Mouse (Mus musculus) Patski (cell line): ENCODE measurements at regions not wholly inside any gene's neighbourhood (a gene's known extent, or its start where the extent isn't known, plus 50 kb on each side); places are given as distances from the start of the nearest gene placed in this dataset.

ENCODE experiments used
- ATAC-seq: fragments of 100-300 bp; one replicate; pipeline ENCODE4 v1.8.0; 2021
- CTCF ChIA-PET: fragments of 350-600 bp; sonication (Branson Sonifier 250); formaldehyde crosslinking; loops from one replicate; lab custom pipeline; 2022; ENCODE audit warnings: inconsistent platforms; lab: Charles Lee
- POLR2A ChIA-PET: fragments of 350-600 bp; sonication (Branson Sonifier 250); formaldehyde crosslinking; loops from one replicate; lab custom pipeline; 2022; ENCODE audit warnings: antibody characterized with exemption, inconsistent platforms; lab: Charles Lee
- DNase-seq: peaks from one replicate; pipeline ENCODE4 v3.0.0-alpha.2; 2011; ENCODE audit warnings: low read depth, low spot score
- H3K27me3 ChIP-seq: fragments of 371-371 bp; one replicate; pipeline ENCODE4 v1.5.1; 2021
- CTCF ChIP-seq: fragments of 100-300 bp; IDR thresholded peaks from one replicate; pipeline ENCODE4 v1.5.1; 2021
- in situ Hi-C: fragments of 300-500 bp; cut with MboI; formaldehyde crosslinking; loops from 3 replicates; pipeline ENCODE4 v1.11.1; 2018; ENCODE audit warnings: low pct_unique_long_range_greater_than_20kb, mixed read lengths

DNA sequence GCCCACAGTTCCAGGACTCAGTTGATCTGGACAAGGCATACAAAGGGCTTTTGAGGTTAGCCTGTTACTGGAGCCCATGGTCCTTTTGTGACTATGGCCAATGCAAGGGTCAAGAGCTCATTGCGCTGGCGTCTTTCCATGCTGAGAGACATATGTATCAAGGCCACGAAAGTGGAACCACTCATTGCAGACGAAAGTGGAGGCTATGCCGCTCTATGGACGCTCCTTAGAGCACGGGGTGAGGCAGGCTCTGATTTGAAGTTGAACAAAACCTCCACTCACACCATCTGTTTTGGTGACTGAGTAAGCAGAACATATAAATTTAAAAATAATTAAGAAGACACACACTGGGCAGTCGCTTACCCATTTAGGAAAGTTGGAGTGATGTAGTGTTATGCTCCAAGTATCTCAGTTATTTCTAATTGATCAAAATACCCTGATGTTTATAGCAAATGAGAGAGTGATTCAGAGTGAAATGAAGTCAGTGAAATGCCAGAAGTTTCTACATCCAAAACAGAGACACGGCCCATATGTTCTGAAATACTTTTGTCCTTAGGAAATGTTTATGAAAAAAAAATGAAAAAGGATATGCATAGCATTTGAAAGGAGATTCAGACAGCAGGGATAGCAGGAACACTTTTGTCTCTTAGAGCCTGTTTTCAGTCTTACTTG is 321.8 kb downstream of the Fgf9 start:
- no peak for ATAC-seq
- POLR2A ChIA-PET: no interaction called here
- TF ChIP-seq CTCF: no peak
- no peak for DNase-seq
- CTCF ChIA-PET: no interaction called here
- in situ Hi-C loops: no loop called here
- no peaks in the 10 kb centered on the region for H3K27me3 ChIP-seq

DNA sequence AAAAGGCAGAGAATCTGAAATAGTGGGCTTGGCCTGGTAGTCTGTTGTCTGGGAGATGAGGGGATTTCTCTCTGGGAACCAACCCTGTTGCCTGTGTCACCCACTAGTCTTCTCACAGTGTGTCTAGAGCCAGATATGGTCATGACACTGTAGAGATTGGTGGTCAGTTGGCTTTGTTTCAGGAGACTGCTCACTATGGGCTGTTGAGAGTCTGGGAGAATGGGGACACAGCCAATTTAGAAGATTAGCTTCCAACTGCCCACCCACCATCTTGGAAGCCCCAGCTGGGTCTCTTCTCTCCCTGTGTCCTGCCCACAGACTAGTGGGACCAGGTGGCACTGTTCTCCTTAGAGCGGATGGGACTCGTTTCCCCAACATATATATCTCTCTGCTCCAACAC is 320.4 kb downstream of the Fgf9 start:
- POLR2A ChIA-PET: no interaction called here
- DNase-seq (no peak), ATAC-seq (no peak)
- no peaks in the 10 kb centered on the region for H3K27me3 ChIP-seq
- in situ Hi-C loops: no loop called here
- CTCF ChIA-PET: no interaction called here
- TF ChIP-seq CTCF: no peak

- no peak for TF ChIP-seq CTCF
- DNase-seq (no peak), ATAC-seq (no peak)
- no peaks in the 10 kb centered on the region for H3K27me3 ChIP-seq
- ChIA-PET POLR2A (no interaction called here), CTCF (no interaction called here)
- in situ Hi-C loops: no loop called here
Observed at GRCm38 (mm10) chr14:58387348-58388000, 317.1 kb downstream of the Fgf9 start.

DNA sequence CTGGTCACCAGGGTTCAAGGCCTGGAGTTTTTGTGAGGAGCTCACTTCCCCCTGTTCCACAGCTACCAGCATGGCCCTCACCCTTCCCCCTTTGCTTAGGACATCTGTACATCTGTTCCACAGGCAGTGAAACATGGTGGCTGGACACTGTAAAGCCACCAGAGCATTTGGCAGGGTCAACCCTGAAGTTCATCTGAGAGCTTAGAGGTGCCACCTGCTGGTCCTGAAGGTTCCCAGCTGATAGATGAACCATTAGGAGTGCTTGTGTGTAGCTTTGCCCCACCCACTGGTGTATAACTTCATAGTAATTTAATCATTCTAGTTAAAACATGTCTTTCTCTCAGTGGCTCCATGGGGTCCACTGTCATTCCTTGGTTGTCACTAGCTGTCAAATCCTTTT is 304.7 kb downstream of the Fgf9 start:
- no peak for ATAC-seq
- CTCF ChIA-PET: no interaction called here
- no peak for DNase-seq
- peaks cover 3% of the 10 kb centered on the region for H3K27me3 ChIP-seq
- TF ChIP-seq CTCF: peak; percentile 12
- in situ Hi-C loops: no loop called here
- POLR2A ChIA-PET: no interaction called here

DNA sequence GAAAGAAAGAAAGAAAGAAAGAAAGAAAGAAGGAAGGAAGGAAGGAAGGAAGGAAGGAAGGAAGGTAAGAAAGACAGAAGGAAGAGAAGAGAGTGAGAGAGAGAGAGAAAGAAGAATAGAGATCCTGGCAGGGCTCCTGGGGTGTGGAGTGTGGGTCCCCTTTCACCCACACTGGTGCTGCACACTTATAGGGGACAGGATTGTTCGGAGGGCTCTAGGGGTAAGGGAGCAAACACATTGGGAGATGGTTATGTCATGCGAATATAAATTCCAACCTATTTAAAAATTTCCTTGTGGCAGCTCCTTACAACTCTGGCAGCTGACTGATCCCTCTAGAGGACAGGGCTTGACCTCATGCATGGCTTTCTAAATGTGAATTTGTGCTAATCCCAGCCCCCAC is 286.5 kb downstream of the Fgf9 start:
- CTCF ChIA-PET: no interaction called here
- in situ Hi-C loops: no loop called here
- no peak for ATAC-seq
- no peaks in the 10 kb centered on the region for H3K27me3 ChIP-seq
- no peak for TF ChIP-seq CTCF
- POLR2A ChIA-PET: no interaction called here
- DNase-seq: no peak

DNA sequence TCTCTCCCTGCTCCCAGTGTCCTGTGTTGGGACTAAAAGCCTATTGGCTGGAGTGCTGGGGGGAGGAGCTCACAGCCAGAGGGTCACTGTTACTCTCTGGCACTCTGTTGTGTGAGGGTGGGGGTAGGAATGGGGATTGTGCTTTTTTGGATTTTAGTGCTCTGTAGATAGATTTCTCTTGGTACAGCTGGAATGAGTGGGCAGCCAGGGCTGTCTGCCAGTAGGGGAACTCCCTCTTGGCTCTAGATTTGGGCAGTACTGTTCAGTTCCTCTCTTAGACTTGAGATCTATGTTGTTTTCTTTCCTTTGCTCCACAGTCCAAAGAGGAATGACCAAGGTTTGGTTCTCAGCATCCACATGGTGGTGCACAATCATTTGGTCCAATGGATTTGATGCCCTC is 282.6 kb downstream of the Fgf9 start:
- no peak for TF ChIP-seq CTCF
- DNase-seq (no peak), ATAC-seq (no peak)
- POLR2A ChIA-PET: no interaction called here
- in situ Hi-C loops: no loop called here
- CTCF ChIA-PET: no interaction called here
- no peaks in the 10 kb centered on the region for H3K27me3 ChIP-seq

GRCm38 (mm10) chr14:58336148-58336547 is 265.8 kb downstream of the Fgf9 start:
- POLR2A ChIA-PET: no interaction called here
- in situ Hi-C loops: no loop called here
- CTCF ChIA-PET: no interaction called here
- TF ChIP-seq CTCF: no peak
- no peaks in the 10 kb centered on the region for H3K27me3 ChIP-seq
- ATAC-seq (no peak), DNase-seq (no peak)

DNA sequence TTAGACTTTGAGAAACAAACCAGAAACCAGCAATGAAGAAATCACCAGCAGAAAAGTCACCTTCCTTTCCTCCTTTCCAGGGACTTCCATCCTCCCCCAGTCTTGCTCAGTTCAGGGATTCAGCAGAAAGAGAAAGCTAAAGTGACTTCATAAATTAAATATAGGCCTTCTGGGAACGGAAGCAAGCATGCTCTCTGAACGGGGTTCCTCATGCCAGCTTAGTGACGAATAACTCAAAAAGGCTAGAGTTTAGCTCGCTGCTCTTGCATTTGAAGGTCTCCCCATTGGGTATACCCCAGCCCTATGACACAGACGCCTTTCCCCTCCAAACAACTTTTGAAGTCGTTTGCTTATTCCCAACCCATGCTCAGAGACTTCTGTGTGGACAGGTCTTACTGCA is 252.8 kb downstream of the Fgf9 start:
- ATAC-seq: no peak

DNA sequence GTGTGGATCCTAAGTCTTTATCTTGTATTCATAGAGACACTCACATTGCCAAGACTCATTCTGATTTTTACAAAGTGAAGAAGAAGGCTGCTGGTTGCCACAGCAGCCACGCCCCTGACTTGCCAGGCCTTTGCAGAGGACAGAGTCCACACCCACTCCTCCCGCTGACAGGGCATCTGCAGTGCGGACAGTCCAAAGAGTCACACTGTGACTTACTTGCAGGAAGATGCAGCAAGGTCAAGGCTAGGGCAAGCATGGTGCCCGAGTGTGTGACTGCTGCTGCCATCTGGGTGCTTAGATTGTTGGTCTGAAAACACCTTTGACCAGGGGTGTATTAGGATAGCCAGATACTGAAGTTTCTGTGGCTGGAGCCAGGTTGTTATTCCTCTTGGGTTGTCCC is 252.1 kb downstream of the Fgf9 start:
- H3K27me3 ChIP-seq: no peaks in the 10 kb centered on the region
- CTCF ChIA-PET: no interaction called here
- TF ChIP-seq CTCF: no peak
- ATAC-seq (no peak), DNase-seq (no peak)
- in situ Hi-C loops: no loop called here
- POLR2A ChIA-PET: no interaction called here

More for the DNA sequence above, 252.8 kb downstream of the Fgf9 start:
- in situ Hi-C loops: no loop called here
- no peaks in the 10 kb centered on the region for H3K27me3 ChIP-seq
- no peak for DNase-seq
- CTCF ChIA-PET: interaction anchor here (1.0 kb wide), 1 partner anchor 9 kb away, joined by 4 read pairs; no protein-coding TSS in a partner anchor
- POLR2A ChIA-PET: no interaction called here
- no peak for TF ChIP-seq CTCF

- ChIA-PET CTCF (no interaction called here), POLR2A (no interaction called here)
- no peak for DNase-seq
- no peak for TF ChIP-seq CTCF
- ATAC-seq: no peak
- in situ Hi-C loops: no loop called here
- H3K27me3 ChIP-seq: no peaks in the 10 kb centered on the region
Observed at GRCm38 (mm10) chr14:58321875-58322274, 251.5 kb downstream of the Fgf9 start.

- ChIA-PET POLR2A (no interaction called here), CTCF (no interaction called here)
- in situ Hi-C loops: no loop called here
- no peak for TF ChIP-seq CTCF
- H3K27me3 ChIP-seq: no peaks in the 10 kb centered on the region
- DNase-seq: no peak
- ATAC-seq: no peak
Observed at GRCm38 (mm10) chr14:58321234-58321633, 250.9 kb downstream of the Fgf9 start.

DNA sequence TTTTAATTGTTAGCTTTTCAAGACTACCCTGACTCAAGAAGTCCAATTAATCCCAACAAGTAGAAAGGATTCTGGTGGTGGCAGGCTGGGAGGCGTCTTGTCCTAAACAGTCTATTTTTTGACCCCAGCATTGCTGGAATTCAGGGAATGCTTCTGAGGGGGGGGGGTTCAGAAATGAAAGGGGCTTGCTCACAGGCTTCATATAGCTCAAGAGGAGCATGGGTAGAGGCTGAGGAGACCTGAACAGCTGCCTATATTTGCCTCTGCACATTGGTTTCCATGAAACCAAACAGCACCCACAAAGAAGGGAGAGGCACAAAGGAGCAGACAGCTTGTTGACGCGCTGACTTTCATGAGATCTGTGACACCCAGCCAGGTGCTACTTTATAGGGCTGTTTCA is 247.3 kb downstream of the Fgf9 start:
- TF ChIP-seq CTCF: no peak
- ChIA-PET POLR2A (interaction anchor here (0.6 kb wide), 1 partner anchor 755 kb away, joined by 3 read pairs; no protein-coding TSS in a partner anchor), CTCF (no interaction called here)
- H3K27me3 ChIP-seq: no peaks in the 10 kb centered on the region
- ATAC-seq (no peak), DNase-seq (no peak)
- in situ Hi-C loops: no loop called here
